Mouse (Mus musculus) MEL (cell line): ENCODE results near the gene Cav1. TPM values are rescaled to one million over a fixed set of nuclear protein-coding genes. Genes with fewer than 3 reads are reported as not detected.

Experiments used
- DNase-seq: peaks from one replicate; pipeline ENCODE4 v3.0.0; 2011; ENCODE audit warnings: low read depth, low spot score
- H3K27ac ChIP-seq: 2 replicates; pipeline ENCODE4 v1.5.1; 2012; ENCODE audit warnings: low read depth, mild to moderate bottlenecking, control low read depth, low read length, moderate library complexity; ENCODE audit not compliant: control insufficient read depth
- H3K27me3 ChIP-seq, 2 experiments: fragments of 150-350 bp in 1 of 2; sonication (generic) in 1 of 2; 2 replicates each; pipeline ENCODE4 v1.6.1; 2012; ENCODE audit warnings: low read length in 2 of 2, mild to moderate bottlenecking in 2 of 2, improper control_type of control experiment in 1 of 2, moderate library complexity in 1 of 2; ENCODE audit not compliant: insufficient read depth in 2 of 2, control insufficient read depth in 1 of 2
- H3K36me3 ChIP-seq, 2 experiments: 2 replicates each; pipeline ENCODE4 v1.6.1; 2012 to 2014; ENCODE audit warnings: low read length in 2 of 2, improper control_type of control experiment in 1 of 2, inconsistent platforms in 1 of 2, mild to moderate bottlenecking in 1 of 2; ENCODE audit not compliant: insufficient read depth in 2 of 2, control insufficient read depth in 1 of 2
- H3K4me1 ChIP-seq, 2 experiments: fragments of 150-350 bp in 1 of 2; sonication (generic) in 1 of 2; 2 replicates each; pipeline ENCODE4 v1.6.1; 2012; ENCODE audit warnings: low read length in 2 of 2, improper control_type of control experiment in 1 of 2, mild to moderate bottlenecking in 1 of 2; ENCODE audit not compliant: insufficient read depth in 2 of 2, control insufficient read depth in 1 of 2
- H3K4me3 ChIP-seq, 2 experiments: fragments of 150-350 bp in 1 of 2; sonication (generic) in 1 of 2; 2 replicates each; pipeline ENCODE4 v1.5.1; 2012; ENCODE audit warnings: low read depth in 2 of 2, low read length in 2 of 2, mild to moderate bottlenecking in 2 of 2, moderate library complexity in 2 of 2, control low read depth in 1 of 2, improper control_type of control experiment in 1 of 2; ENCODE audit not compliant: control insufficient read depth in 1 of 2, insufficient read depth in 1 of 2
- H3K79me2 ChIP-seq: 2 replicates; pipeline ENCODE4 v1.6.1; 2012; ENCODE audit warnings: mild to moderate bottlenecking, low read length, moderate library complexity; ENCODE audit not compliant: control insufficient read depth, poor library complexity, insufficient read depth
- H3K9ac ChIP-seq: 2 replicates; pipeline ENCODE4 v1.6.1; 2012; ENCODE audit warnings: low read depth, mild to moderate bottlenecking, control low read depth, low read length, moderate library complexity; ENCODE audit not compliant: control insufficient read depth, poor library complexity, severe bottlenecking
- H3K9me3 ChIP-seq: fragments of 150-350 bp; sonication (generic); replicated peaks from 2 replicates; pipeline ENCODE4 v1.6.1; 2012; ENCODE audit warnings: mild to moderate bottlenecking, low read length, improper control_type of control experiment, moderate library complexity; ENCODE audit not compliant: insufficient read depth
- CHD1 ChIP-seq: IDR thresholded peaks from 2 replicates; pipeline ENCODE4 v1.6.1; 2012; ENCODE audit warnings: low read depth, mild to moderate bottlenecking, inconsistent platforms, low read length, improper control_type of control experiment
- CHD2 ChIP-seq: IDR thresholded peaks from 2 replicates; pipeline ENCODE4 v1.6.1; 2011; ENCODE audit warnings: low read length, improper control_type of control experiment
- CTCF ChIP-seq, 3 experiments: IDR thresholded peaks in 2 of 3; conservative IDR thresholded peaks in 1 of 3; 2 replicates each; pipeline ENCODE4 v1.5.1; 2011 to 2012; ENCODE audit warnings: low read length in 3 of 3, low read depth in 2 of 3, mild to moderate bottlenecking in 2 of 3, improper control_type of control experiment in 1 of 3, inconsistent platforms in 1 of 3, mixed read lengths in 1 of 3, moderate library complexity in 1 of 3; ENCODE audit not compliant: control insufficient read depth in 1 of 3, insufficient read depth in 1 of 3, poor library complexity in 1 of 3, severe bottlenecking in 1 of 3
- E2F4 ChIP-seq: IDR thresholded peaks from 2 replicates; pipeline ENCODE4 v1.6.1; 2011; ENCODE audit warnings: low read depth, low read length, improper control_type of control experiment, borderline replicate concordance
- ELF1 ChIP-seq: IDR thresholded peaks from 2 replicates; pipeline ENCODE4 v1.6.1; 2014; ENCODE audit warnings: low read depth, mild to moderate bottlenecking, inconsistent platforms, low read length, improper control_type of control experiment, moderate library complexity
- ETS1 ChIP-seq: IDR thresholded peaks from 2 replicates; pipeline ENCODE4 v1.6.1; 2012; ENCODE audit warnings: low read depth, mild to moderate bottlenecking, inconsistent platforms, low read length, improper control_type of control experiment, moderate library complexity
- HCFC1 ChIP-seq: IDR thresholded peaks from 2 replicates; pipeline ENCODE4 v1.6.1; 2012; ENCODE audit warnings: low read depth, mild to moderate bottlenecking, inconsistent platforms, low read length, improper control_type of control experiment, moderate library complexity
- JUND ChIP-seq: IDR thresholded peaks from 2 replicates; pipeline ENCODE4 v1.6.1; 2011; ENCODE audit warnings: low read depth, mild to moderate bottlenecking, improper control_type of control experiment, low read length
- KAT2A ChIP-seq: conservative IDR thresholded peaks from 2 replicates; pipeline ENCODE4 v1.6.1; 2012; ENCODE audit warnings: low read depth, low read length, improper control_type of control experiment, inconsistent platforms
- MAFK ChIP-seq: IDR thresholded peaks from 2 replicates; pipeline ENCODE4 v1.6.1; 2011; ENCODE audit warnings: low read depth, mild to moderate bottlenecking, low read length, improper control_type of control experiment, borderline replicate concordance
- MAX ChIP-seq: IDR thresholded peaks from 2 replicates; pipeline ENCODE4 v1.6.1; 2011; ENCODE audit warnings: low read length, improper control_type of control experiment
- MEF2A ChIP-seq: IDR thresholded peaks from 2 replicates; pipeline ENCODE4 v1.6.1; 2014; ENCODE audit warnings: low read depth, mild to moderate bottlenecking, inconsistent platforms, low read length, improper control_type of control experiment; ENCODE audit not compliant: poor library complexity, insufficient replicate concordance, severe bottlenecking; ENCODE audit errors: extremely low read depth
- MYB ChIP-seq: IDR thresholded peaks from 2 replicates; pipeline ENCODE4 v1.6.1; 2011; ENCODE audit warnings: mild to moderate bottlenecking, low read depth, low read length, improper control_type of control experiment
- NRF1 ChIP-seq: IDR thresholded peaks from 2 replicates; pipeline ENCODE4 v1.6.1; 2014; ENCODE audit warnings: low read depth, mild to moderate bottlenecking, inconsistent platforms, low read length, improper control_type of control experiment, moderate library complexity; ENCODE audit not compliant: poor library complexity, insufficient read depth, severe bottlenecking
- POLR2A ChIP-seq, 2 experiments: IDR thresholded peaks; 2 replicates each; pipeline ENCODE4 v1.6.1; 2011 to 2012; ENCODE audit warnings: low read length in 2 of 2, mild to moderate bottlenecking in 2 of 2, control low read depth in 1 of 2, improper control_type of control experiment in 1 of 2, low read depth in 1 of 2, moderate library complexity in 1 of 2; ENCODE audit not compliant: control insufficient read depth in 1 of 2, insufficient read depth in 1 of 2, poor library complexity in 1 of 2
- POLR2AphosphoS2 ChIP-seq: IDR thresholded peaks from 2 replicates; pipeline ENCODE4 v1.6.1; 2011; ENCODE audit warnings: low read length, improper control_type of control experiment
- RCOR1 ChIP-seq: IDR thresholded peaks from 2 replicates; pipeline ENCODE4 v1.6.1; 2012; ENCODE audit warnings: low read depth, mild to moderate bottlenecking, inconsistent platforms, low read length, improper control_type of control experiment
- SIN3A ChIP-seq: IDR thresholded peaks from 2 replicates; pipeline ENCODE4 v1.6.1; 2012; ENCODE audit warnings: low read length, improper control_type of control experiment, inconsistent platforms
- TBP ChIP-seq: IDR thresholded peaks from 2 replicates; pipeline ENCODE4 v1.8.0; 2011; ENCODE audit warnings: low read depth, low read length, improper control_type of control experiment
- TCF12 ChIP-seq: IDR thresholded peaks from 2 replicates; pipeline ENCODE4 v1.6.1; 2014; ENCODE audit warnings: low read depth, mild to moderate bottlenecking, inconsistent platforms, low read length, improper control_type of control experiment, moderate library complexity
- UBTF ChIP-seq: IDR thresholded peaks from 2 replicates; pipeline ENCODE4 v1.6.1; 2012; ENCODE audit warnings: low read depth, mild to moderate bottlenecking, inconsistent platforms, low read length, improper control_type of control experiment, moderate library complexity, borderline replicate concordance; ENCODE audit not compliant: insufficient read depth
- USF2 ChIP-seq, 2 experiments: IDR thresholded peaks; 2 replicates each; pipeline ENCODE4 v1.6.1; 2011 to 2012; ENCODE audit warnings: improper control_type of control experiment in 2 of 2, low read length in 2 of 2, borderline replicate concordance in 1 of 2, inconsistent platforms in 1 of 2, low read depth in 1 of 2, mild to moderate bottlenecking in 1 of 2; ENCODE audit not compliant: insufficient read depth in 1 of 2
- ZC3H11A ChIP-seq: IDR thresholded peaks from 2 replicates; pipeline ENCODE4 v1.6.1; 2012; ENCODE audit warnings: low read depth, mild to moderate bottlenecking, inconsistent platforms, low read length, improper control_type of control experiment
- ZKSCAN1 ChIP-seq: IDR thresholded peaks from 2 replicates; pipeline ENCODE4 v1.6.1; 2012; ENCODE audit warnings: low read depth, mild to moderate bottlenecking, inconsistent platforms, low read length, improper control_type of control experiment, moderate library complexity
- polyA plus RNA-seq, 2 experiments: library from polyadenylated mRNA; stranded (reverse) in 1 of 2; unstranded in 1 of 2; fragments of >175 nt in 1 of 2; fragments of >200 nt in 1 of 2; gene quantifications; 2 replicates each; pipeline versions ENCODE4 v1.2.1 to v1.2.4; 2012; ENCODE audit warnings: low replicate concordance in 2 of 2, low read depth in 1 of 2; ENCODE audit not compliant: insufficient read length in 2 of 2, insufficient read depth in 1 of 2, missing spikeins in 1 of 2
- total RNA-seq: library from RNA; depleted of rRNA; stranded (reverse); fragments of 300-350 nt; gene quantifications from 2 replicates; pipeline ENCODE4 v1.2.3, GENCODE M21; 2012

The Cav1 gene
- total and polyA plus RNA-seq, 3 experiments: not detected

DNA sequence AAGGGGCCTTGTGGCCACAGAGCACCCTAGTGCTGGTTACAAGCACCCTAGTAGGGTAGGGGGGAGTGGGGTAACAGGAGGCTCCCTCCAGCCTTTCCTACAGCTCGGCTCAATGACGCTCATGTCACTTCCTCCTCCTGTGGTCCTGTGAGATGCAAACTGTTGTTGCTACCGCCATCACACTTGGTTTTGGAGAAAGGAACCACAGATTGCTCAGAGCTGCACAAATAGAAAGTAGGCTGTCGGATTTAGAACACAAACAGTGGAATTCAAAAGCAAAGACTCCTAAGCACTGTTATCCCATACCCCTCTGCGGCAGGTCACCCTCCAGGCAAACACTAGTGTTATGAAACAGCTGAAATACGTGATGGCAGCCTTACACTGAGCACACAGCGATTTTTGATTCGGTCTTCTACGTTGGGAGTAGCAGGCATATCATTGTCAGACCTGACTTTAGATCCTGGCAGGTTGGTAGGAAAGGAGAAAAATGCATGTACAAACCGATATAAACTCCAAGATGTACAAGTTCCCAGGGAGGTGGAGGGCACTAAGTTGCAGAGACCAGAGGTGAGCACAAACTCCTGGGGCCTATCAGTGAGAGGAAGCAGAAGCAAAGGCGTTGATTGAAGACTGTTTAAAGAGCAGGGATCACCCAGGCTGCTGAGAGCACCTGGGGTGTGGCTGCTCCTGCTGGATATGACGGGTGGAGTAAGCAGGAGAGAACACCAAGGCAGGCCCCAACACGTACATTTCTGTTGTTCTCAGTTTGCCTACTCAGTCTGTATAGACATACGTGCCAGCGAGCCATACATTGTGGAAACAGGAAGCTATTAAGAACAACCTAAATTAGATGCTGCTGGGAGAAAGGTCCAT lies 10.4 kb downstream of the Cav1 start:
- Histone ChIP-seq H3K79me2 (no peaks in the 10 kb centered on the region), H3K27ac (no peak overlapping the region), H3K9me3 (no peaks in the 10 kb centered on the region), H3K27me3 (no peaks in the 10 kb centered on the region), H3K4me3 (no peak overlapping the region), H3K36me3 (no peaks in the 10 kb centered on the region), H3K9ac (no peak overlapping the region), H3K4me1 (no peaks in the 10 kb centered on the region)
- TF ChIP-seq KAT2A (no peak), TCF12 (no peak), MEF2A (no peak), E2F4 (no peak), ELF1 (no peak), HCFC1 (no peak), MAFK (no peak), CHD2 (no peak), NRF1 (no peak), ETS1 (no peak), ZC3H11A (no peak), UBTF (no peak), JUND (no peak), POLR2A (IDR thresholded peaks at IDR 0.05; ENCODE audit: control insufficient read depth in 1 of 2, insufficient read depth in 1 of 2, low read depth in 1 of 2, low read length in 2 of 2, poor library complexity in 1 of 2) (no peak)
- DNase-seq: no peak

DNA sequence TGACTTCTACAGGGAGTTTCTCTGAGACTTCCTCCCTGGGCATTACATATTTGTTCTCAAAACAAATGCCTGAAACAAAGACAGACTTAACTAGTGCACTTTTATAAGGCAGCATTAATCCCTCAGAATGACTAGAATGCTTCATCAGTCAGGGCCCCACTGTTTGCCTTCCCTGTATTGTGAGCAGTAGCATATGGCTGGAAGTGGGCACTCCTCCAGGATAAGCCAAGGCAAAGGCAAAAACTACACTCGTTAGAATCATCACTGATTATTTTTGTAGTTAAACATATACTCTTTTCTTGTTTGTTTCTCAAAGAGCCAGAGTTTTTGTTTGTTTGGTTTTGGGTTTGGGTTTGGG lies 11.0 kb downstream of the Cav1 start:
- no peaks in the 10 kb centered on the region for H3K4me1 ChIP-seq
- no peak for DNase-seq
- no peak overlapping the region for H3K27ac ChIP-seq
- H3K9ac ChIP-seq: no peak overlapping the region
- no peaks in the 10 kb centered on the region for H3K79me2 ChIP-seq
- TF ChIP-seq MAX (no peak), POLR2AphosphoS2 (no peak), NRF1 (no peak), USF2 (IDR thresholded peaks at IDR 0.05; ENCODE audit: borderline replicate concordance in 1 of 2, insufficient read depth in 1 of 2, low read depth in 1 of 2, low read length in 2 of 2) (no peak), MYB (no peak), MEF2A (no peak), ZKSCAN1 (no peak), TCF12 (no peak), RCOR1 (no peak), CHD1 (no peak), E2F4 (no peak), ELF1 (no peak), SIN3A (no peak), CTCF (IDR thresholded peaks at IDR 0.05 in 2 of 3, conservative IDR thresholded peaks at IDR 0.05 in 1 of 3; ENCODE audit: control insufficient read depth in 1 of 3, insufficient read depth in 1 of 3, low read depth in 2 of 3, low read length in 3 of 3, poor library complexity in 1 of 3, severe bottlenecking in 1 of 3) (no peak), KAT2A (no peak), POLR2A (IDR thresholded peaks at IDR 0.05; ENCODE audit: control insufficient read depth in 1 of 2, insufficient read depth in 1 of 2, low read depth in 1 of 2, low read length in 2 of 2, poor library complexity in 1 of 2) (no peak), TBP (no peak)
- H3K36me3 ChIP-seq: no peaks in the 10 kb centered on the region
- no peaks in the 10 kb centered on the region for H3K9me3 ChIP-seq
- no peaks in the 10 kb centered on the region for H3K27me3 ChIP-seq
- H3K4me3 ChIP-seq: no peak overlapping the region
